Mouse (Mus musculus): Measurements from ENCODE around the gene Sh3gl3. TPM values are rescaled to one million over a fixed set of nuclear protein-coding genes. Genes with fewer than 3 reads are reported as not detected.

Gene Sh3gl3
- polyA plus RNA-seq, 1 experiment from 2014 or later: 76.3 TPM

- ATAC-seq (ENCODE audit: low FRiP score): no peak
- H3K27me3 ChIP-seq (replicated peaks): no peaks in the 10 kb centered on the region
- no peak overlapping the region for H3K4me2 ChIP-seq
- no peaks in the 10 kb centered on the region for H3K4me1 ChIP-seq
- H3K27ac ChIP-seq (replicated peaks): no peak overlapping the region
- no peak overlapping the region for H3K9ac ChIP-seq (replicated peaks)
- no peaks in the 10 kb centered on the region for H3K36me3 ChIP-seq
- no peaks in the 10 kb centered on the region for H3K9me3 ChIP-seq (replicated peaks)
- WGBS: 64% methylated on average over 4 of the region's 4 CpGs
- H3K4me3 ChIP-seq (replicated peaks): no peak overlapping the region
Observed at GRCm38 (mm10) chr7:82308398-82308797, 134.8 kb downstream of the Sh3gl3 start.

- Histone ChIP-seq H3K36me3 (no peaks in the 10 kb centered on the region), H3K27me3 (replicated peaks) (no peaks in the 10 kb centered on the region), H3K4me1 (no peaks in the 10 kb centered on the region), H3K9me3 (replicated peaks) (no peaks in the 10 kb centered on the region), H3K4me3 (replicated peaks) (no peak overlapping the region), H3K27ac (replicated peaks) (no peak overlapping the region), H3K9ac (replicated peaks) (no peak overlapping the region), H3K4me2 (no peak overlapping the region)
- no peak for ATAC-seq (ENCODE audit: low FRiP score)
- 80% methylated on average over 12 of the region's 12 CpGs for WGBS
Observed at GRCm38 (mm10) chr7:82318515-82318914, 144.9 kb downstream of the Sh3gl3 start.

GRCm38 (mm10) chr7:82326616-82327015 lies 153.0 kb downstream of the Sh3gl3 start:
- no peaks in the 10 kb centered on the region for H3K4me1 ChIP-seq
- WGBS: 69% methylated on average over 1 of the region's 1 CpGs

DNA sequence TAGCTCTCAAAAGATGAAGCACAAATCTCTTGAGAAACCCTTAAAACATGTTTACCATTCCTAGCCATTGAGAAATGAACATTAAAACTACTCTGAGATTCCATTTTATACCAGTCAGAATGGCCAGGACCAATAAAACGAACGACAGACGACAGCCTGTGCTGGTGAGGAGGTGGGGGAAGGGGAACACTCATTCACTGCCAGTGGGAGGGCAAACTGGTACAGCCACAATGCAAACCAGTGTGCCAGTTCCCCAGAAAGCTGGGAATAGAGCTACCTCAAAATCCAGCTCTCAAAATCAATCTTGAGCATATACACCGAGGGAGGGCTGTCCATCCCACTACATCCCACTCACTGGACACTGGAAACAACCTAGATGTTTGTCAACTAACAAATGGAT lies 153.6 kb downstream of the Sh3gl3 start:
- H3K4me3 ChIP-seq (replicated peaks): no peak overlapping the region
- no peaks in the 10 kb centered on the region for H3K36me3 ChIP-seq
- no peak overlapping the region for H3K27ac ChIP-seq (replicated peaks)
- no peaks in the 10 kb centered on the region for H3K9me3 ChIP-seq (replicated peaks)
- 26% methylated on average over 4 of the region's 4 CpGs for WGBS
- H3K4me1 ChIP-seq: no peaks in the 10 kb centered on the region
- no peak overlapping the region for H3K9ac ChIP-seq (replicated peaks)
- H3K27me3 ChIP-seq (replicated peaks): no peaks in the 10 kb centered on the region
- H3K4me2 ChIP-seq: no peak overlapping the region
- no peak for ATAC-seq (ENCODE audit: low FRiP score)

More at GRCm38 (mm10) chr7:82326616-82327015, 153.0 kb downstream of the Sh3gl3 start:
- Histone ChIP-seq H3K36me3 (no peaks in the 10 kb centered on the region), H3K4me3 (replicated peaks) (no peak overlapping the region), H3K9me3 (replicated peaks) (no peaks in the 10 kb centered on the region), H3K9ac (replicated peaks) (no peak overlapping the region), H3K4me2 (no peak overlapping the region), H3K27me3 (replicated peaks) (no peaks in the 10 kb centered on the region), H3K27ac (replicated peaks) (no peak overlapping the region)
- ATAC-seq (ENCODE audit: low FRiP score): no peak

DNA sequence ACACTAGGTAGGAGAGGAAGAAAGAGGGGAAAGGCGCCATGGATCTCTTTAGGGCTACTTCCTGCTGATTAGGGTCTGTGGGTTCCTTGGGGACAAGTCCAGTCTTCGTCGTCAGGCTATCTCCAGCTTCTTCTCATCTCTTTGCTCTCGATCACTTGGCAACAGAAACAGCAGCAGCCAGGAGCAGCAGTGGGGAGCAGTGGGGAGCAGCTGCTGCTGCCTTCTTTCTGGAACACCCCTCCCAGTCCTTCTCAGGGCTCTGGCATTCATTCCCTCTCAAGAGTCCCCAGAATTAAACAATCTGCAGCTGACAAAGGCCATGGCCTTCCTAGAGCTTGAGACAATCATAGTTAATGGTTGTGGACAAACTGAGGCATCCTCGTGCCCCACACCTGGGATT lies 154.2 kb downstream of the Sh3gl3 start:
- Histone ChIP-seq H3K27ac (replicated peaks) (no peak overlapping the region), H3K4me3 (replicated peaks) (no peak overlapping the region), H3K4me1 (no peaks in the 10 kb centered on the region), H3K36me3 (no peaks in the 10 kb centered on the region), H3K9me3 (replicated peaks) (no peaks in the 10 kb centered on the region), H3K27me3 (replicated peaks) (no peaks in the 10 kb centered on the region), H3K9ac (replicated peaks) (no peak overlapping the region), H3K4me2 (no peak overlapping the region)
- no peak for ATAC-seq (ENCODE audit: low FRiP score)
- WGBS: 66% methylated on average over 5 of the region's 5 CpGs

GRCm38 (mm10) chr7:82329831-82330230 lies 156.2 kb downstream of the Sh3gl3 start:
- no peak overlapping the region for H3K27ac ChIP-seq (replicated peaks)
- H3K9ac ChIP-seq (replicated peaks): no peak overlapping the region
- WGBS: 69% methylated on average over 4 of the region's 4 CpGs
- no peak overlapping the region for H3K4me3 ChIP-seq (replicated peaks)
- no peak overlapping the region for H3K4me2 ChIP-seq
- H3K27me3 ChIP-seq (replicated peaks): peaks cover 11% of the 10 kb centered on the region
- H3K4me1 ChIP-seq: no peaks in the 10 kb centered on the region; the same call in 1 of the 2 replicates
- H3K36me3 ChIP-seq: no peaks in the 10 kb centered on the region
- no peaks in the 10 kb centered on the region for H3K9me3 ChIP-seq (replicated peaks)
- ATAC-seq (ENCODE audit: low FRiP score): no peak

GRCm38 (mm10) chr7:82330860-82331259 lies 157.2 kb downstream of the Sh3gl3 start:
- Histone ChIP-seq H3K4me3 (replicated peaks) (no peak overlapping the region), H3K27me3 (replicated peaks) (peaks cover 22% of the 10 kb centered on the region), H3K4me1 (peaks cover 8% of the 10 kb centered on the region), H3K36me3 (no peaks in the 10 kb centered on the region), H3K9me3 (replicated peaks) (no peaks in the 10 kb centered on the region), H3K4me2 (no peak overlapping the region), H3K9ac (replicated peaks) (no peak overlapping the region), H3K27ac (replicated peaks) (no peak overlapping the region)
- no peak for ATAC-seq (ENCODE audit: low FRiP score)
- WGBS: 82% methylated on average over 6 of the region's 6 CpGs

GRCm38 (mm10) chr7:82334000-82334399 lies 160.4 kb downstream of the Sh3gl3 start:
- Histone ChIP-seq H3K27me3 (replicated peaks) (peaks cover 46% of the 10 kb centered on the region), H3K36me3 (no peaks in the 10 kb centered on the region)
- 52% methylated on average over 1 of the region's 1 CpGs for WGBS

DNA sequence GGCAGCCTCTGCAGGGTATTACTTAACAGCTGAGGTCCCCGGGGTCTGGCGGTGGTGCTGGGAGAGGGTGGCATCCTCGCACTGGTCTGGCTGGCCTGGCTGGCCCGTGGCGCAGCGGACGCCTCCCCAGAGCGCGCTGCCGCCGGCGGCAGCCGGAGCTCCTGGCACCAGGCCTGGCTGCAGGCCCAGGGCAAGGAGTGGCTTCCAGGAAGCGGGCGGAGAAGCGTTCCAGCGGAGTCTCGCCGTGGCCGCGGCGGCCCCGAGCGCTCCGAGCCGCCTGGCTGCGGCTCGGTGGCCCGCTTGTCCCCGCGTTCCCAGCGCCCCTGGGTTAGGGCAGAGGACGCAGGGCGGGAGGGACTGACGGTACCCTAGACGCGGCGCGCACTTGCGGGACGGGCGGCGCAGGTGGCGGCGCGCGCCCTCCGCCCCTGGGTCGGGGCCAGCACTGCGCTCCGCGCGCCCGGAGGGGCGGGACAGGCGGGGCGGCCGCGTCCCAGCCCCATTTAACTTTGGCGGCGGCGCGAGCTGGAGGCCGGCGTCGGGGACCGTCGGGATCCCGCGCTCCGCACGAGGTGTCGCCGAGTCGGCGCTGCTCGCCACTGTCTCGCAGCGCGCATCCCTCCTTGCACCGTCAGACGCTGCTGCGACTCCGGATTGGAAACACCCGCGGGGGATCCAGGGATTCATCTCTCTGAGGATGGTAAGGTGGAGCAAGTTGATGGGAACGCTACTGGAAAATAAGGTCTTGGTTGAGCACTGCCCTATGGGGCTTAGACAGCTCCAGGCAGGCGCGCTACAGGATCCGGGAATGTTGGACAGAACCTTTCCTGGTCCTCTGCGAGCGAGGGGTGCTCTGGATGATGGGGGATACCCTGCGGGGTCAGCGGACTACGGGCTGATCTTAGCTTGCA lies 161.8 kb downstream of the Sh3gl3 start, which contains the start of gene Adamtsl3:
Gene Adamtsl3, plus strand, starts transcription at position 484 of the 911 bp plus-strand sequence.
- Histone ChIP-seq H3K27me3 (replicated peaks) (peaks cover 46% of the 10 kb centered on the region), H3K27ac (replicated peaks) (no peak within 1 kb of the TSS), H3K9ac (replicated peaks) (peak within 1 kb of the TSS; percentile 46), H3K4me2 (peak within 1 kb of the TSS; percentile 95), H3K4me1 (peaks cover 14% of the 10 kb centered on the region), H3K4me3 (replicated peaks) (peak within 1 kb of the TSS; percentile 56), H3K9me3 (replicated peaks) (no peaks in the 10 kb centered on the region), H3K36me3 (no peaks in the 10 kb centered on the region)
- WGBS: under 1% methylated on average over 91 of the region's 95 CpGs
- ATAC-seq (ENCODE audit: low FRiP score): peak; percentile 71

More at GRCm38 (mm10) chr7:82334000-82334399, 160.4 kb downstream of the Sh3gl3 start:
- H3K27ac ChIP-seq (replicated peaks): no peak overlapping the region
- H3K4me3 ChIP-seq (replicated peaks): no peak overlapping the region
- no peak for ATAC-seq (ENCODE audit: low FRiP score)
- H3K9me3 ChIP-seq (replicated peaks): no peaks in the 10 kb centered on the region
- no peak overlapping the region for H3K4me2 ChIP-seq
- H3K4me1 ChIP-seq: peaks cover 14% of the 10 kb centered on the region
- no peak overlapping the region for H3K9ac ChIP-seq (replicated peaks)

GRCm38 (mm10) chr7:82336132-82336531 lies 162.5 kb downstream of the Sh3gl3 start:
- Histone ChIP-seq H3K9ac (replicated peaks) (peak overlapping the region; percentile 46), H3K4me1 (peaks cover 14% of the 10 kb centered on the region), H3K9me3 (replicated peaks) (no peaks in the 10 kb centered on the region), H3K4me3 (replicated peaks) (peak overlapping the region; percentile 56), H3K4me2 (peak overlapping the region; percentile 95), H3K27me3 (replicated peaks) (peaks cover 46% of the 10 kb centered on the region), H3K27ac (replicated peaks) (no peak overlapping the region), H3K36me3 (no peaks in the 10 kb centered on the region)
- peak; percentile 61 for ATAC-seq (ENCODE audit: low FRiP score)
- WGBS: under 1% methylated on average over 34 of the region's 34 CpGs

DNA sequence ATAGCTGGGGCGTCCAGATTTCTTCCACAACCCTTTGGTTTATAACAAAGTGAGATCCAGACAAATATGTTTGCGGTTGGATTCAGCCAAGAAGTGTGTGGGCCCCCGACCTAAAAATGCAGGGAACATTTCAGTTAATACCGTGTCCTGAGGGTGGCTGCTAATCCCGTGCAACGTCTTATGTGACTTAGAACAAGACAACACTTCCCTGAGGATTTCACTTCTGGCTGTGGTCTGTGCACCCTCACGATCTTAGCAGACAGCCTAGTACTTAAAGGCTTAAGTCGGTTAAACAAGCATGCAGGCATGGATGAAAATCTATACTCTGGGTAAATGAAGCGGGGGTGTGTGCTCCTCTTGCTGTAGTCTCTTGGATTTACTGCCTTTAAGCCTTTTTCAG lies 164.5 kb downstream of the Sh3gl3 start:
- 89% methylated on average over 9 of the region's 9 CpGs for WGBS
- peaks cover 46% of the 10 kb centered on the region for H3K27me3 ChIP-seq (replicated peaks)
- H3K9ac ChIP-seq (replicated peaks): no peak overlapping the region
- no peak overlapping the region for H3K4me2 ChIP-seq
- peaks cover 31% of the 10 kb centered on the region for H3K4me1 ChIP-seq
- no peaks in the 10 kb centered on the region for H3K36me3 ChIP-seq
- ATAC-seq (ENCODE audit: low FRiP score): no peak
- no peaks in the 10 kb centered on the region for H3K9me3 ChIP-seq (replicated peaks)
- H3K4me3 ChIP-seq (replicated peaks): no peak overlapping the region
- no peak overlapping the region for H3K27ac ChIP-seq (replicated peaks)

DNA sequence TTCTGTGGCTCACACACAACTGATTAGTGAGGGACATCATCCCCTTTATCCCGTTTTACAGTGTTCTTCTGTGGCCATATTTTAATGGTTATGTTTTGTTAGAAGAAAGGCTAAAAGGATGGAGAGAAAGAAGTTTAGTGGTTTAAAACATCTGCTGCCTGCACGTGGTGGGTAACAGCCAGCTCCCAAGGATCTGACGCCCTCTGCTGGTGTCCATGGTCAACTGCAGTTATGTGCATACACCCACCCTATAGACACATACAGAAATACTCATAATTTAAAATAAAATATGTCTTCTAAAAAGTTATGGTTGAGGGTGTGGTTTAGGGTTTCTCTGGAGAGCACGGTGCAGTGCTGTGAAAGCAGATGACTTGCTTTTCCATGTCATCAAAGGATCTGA lies 164.9 kb downstream of the Sh3gl3 start:
- peaks cover 46% of the 10 kb centered on the region for H3K27me3 ChIP-seq (replicated peaks)
- no peak for ATAC-seq (ENCODE audit: low FRiP score)
- H3K9ac ChIP-seq (replicated peaks): no peak overlapping the region
- H3K4me1 ChIP-seq: peaks cover 31% of the 10 kb centered on the region
- H3K9me3 ChIP-seq (replicated peaks): no peaks in the 10 kb centered on the region
- no peaks in the 10 kb centered on the region for H3K36me3 ChIP-seq
- no peak overlapping the region for H3K4me3 ChIP-seq (replicated peaks)
- H3K4me2 ChIP-seq: no peak overlapping the region
- 79% methylated on average over 4 of the region's 4 CpGs for WGBS
- no peak overlapping the region for H3K27ac ChIP-seq (replicated peaks)

All from neural tube, embryonic 15.5 days (tissue).